Comparison of ENCODE assay signal across 15 mouse cellular contexts in genomic region chr4:140724739-140725138, GRCm38 (mm10). TPM values are rescaled to one million over a fixed set of nuclear protein-coding genes. Genes with fewer than 3 reads are reported as not detected.
DNase-seq lines count a peak whose midpoint lies in the region; ATAC-seq lines count a peak whose summit lies in the region.
"Had no signal": no experiment of that assay in that cellular context is flagged by ENCODE, and none has a peak within 500 bp of the region (broad histone marks: within the 10 kb centered on the region; RNA-seq: fewer than 3 reads in every experiment).

No protein-coding gene starts in this region.

- peaks cover 17% of the 10 kb centered on the region for H3K4me1 ChIP-seq in heart, embryonic 12.5 days (replicated peaks)
- no peaks in the 10 kb centered on the region for H3K4me1 ChIP-seq in limb, embryonic 13.5 days
- H3K4me1 ChIP-seq in neural tube, embryonic 15.5 days: peaks cover 14% of the 10 kb centered on the region; the same call in 1 of the 2 replicates
- H3K4me1 ChIP-seq: intestine, embryonic 15.5 days had no signal

- H3K4me3 ChIP-seq in heart, embryonic 12.5 days: no peak overlapping the region
- no peak overlapping the region for H3K4me3 ChIP-seq in limb, embryonic 13.5 days
- no peak overlapping the region for H3K4me3 ChIP-seq in neural tube, embryonic 15.5 days (replicated peaks)
- H3K4me3 ChIP-seq: intestine, embryonic 15.5 days; liver, embryonic 15.5 days had no signal

- no peak for ATAC-seq in heart, embryonic 12.5 days (ENCODE audit: insufficient number of reproducible peaks, low FRiP score)
- ATAC-seq in limb, embryonic 13.5 days (ENCODE audit: low FRiP score, low read depth): no peak
- 0 out of 2 replicates have a peak, but pooled peaks have one; percentile 43 for ATAC-seq in neural tube, embryonic 15.5 days (ENCODE audit: low FRiP score)
- ATAC-seq in megakaryocyte-erythroid progenitor cell, adult 5-6 weeks (replicated peaks; ENCODE audit: low FRiP score, low TSS enrichment, poor library complexity, severe bottlenecking): no peak
- ATAC-seq: intestine, embryonic 15.5 days had no signal

- H3K9ac ChIP-seq in heart, embryonic 12.5 days: peak overlapping the region; percentile 38; the same call in 1 of the 2 replicates
- H3K9ac ChIP-seq in limb, embryonic 13.5 days: no peak overlapping the region
- H3K9ac ChIP-seq in neural tube, embryonic 15.5 days (replicated peaks): no peak overlapping the region
- H3K9ac ChIP-seq: intestine, embryonic 15.5 days; liver, embryonic 15.5 days had no signal

- no peaks in the 10 kb centered on the region; the same call in 1 of the 2 replicates for H3K27me3 ChIP-seq in heart, embryonic 12.5 days (replicated peaks)
- H3K27me3 ChIP-seq in limb, embryonic 13.5 days: no peaks in the 10 kb centered on the region
- no peaks in the 10 kb centered on the region for H3K27me3 ChIP-seq in neural tube, embryonic 15.5 days (replicated peaks)
- H3K27me3 ChIP-seq: intestine, embryonic 15.5 days; liver, embryonic 15.5 days had no signal

- intact Hi-C loops in heart, postnatal 36 days (cut with DNase I): loop anchor here (1.0 to 2.0 kb wide), 2 partner anchors 178 to 234 kb away; no protein-coding TSS in a partner anchor

- DNase-seq in heart, postnatal 36 days: no peak
- peak; percentile 47 to 60 for DNase-seq in right cerebral cortex, adult 2 months (ENCODE audit: low spot score in 2 of 2)
- no peak for DNase-seq in right cerebral cortex, postnatal 10 days (ENCODE audit: low spot score in 2 of 2)
- DNase-seq in c-Kit-positive CD71-positive TER-119-positive erythroid progenitor cells, embryonic 14.5 days (ENCODE audit: low spot score): no peak
- DNase-seq: cerebellum, adult 2 months; thymus, postnatal 4 days had no signal

- H3K9me3 ChIP-seq in heart, embryonic 12.5 days (replicated peaks): no peaks in the 10 kb centered on the region
- no peaks in the 10 kb centered on the region for H3K9me3 ChIP-seq in limb, embryonic 13.5 days
- H3K9me3 ChIP-seq in neural tube, embryonic 15.5 days (replicated peaks): no peaks in the 10 kb centered on the region
- H3K9me3 ChIP-seq: intestine, embryonic 15.5 days; liver, embryonic 15.5 days had no signal

- peaks cover 35% of the 10 kb centered on the region for H3K36me3 ChIP-seq in heart, embryonic 12.5 days
- peaks cover 62% of the 10 kb centered on the region for H3K36me3 ChIP-seq in limb, embryonic 13.5 days
- H3K36me3 ChIP-seq in neural tube, embryonic 15.5 days: peaks cover 31% of the 10 kb centered on the region

- H3K27ac ChIP-seq in heart, embryonic 12.5 days (ENCODE audit: poor library complexity, severe bottlenecking): 0 out of 2 replicates have a peak overlapping the region, but pooled peaks have one; percentile 8
- H3K27ac ChIP-seq in limb, embryonic 13.5 days: peak overlapping the region; percentile 7; the same call in 1 of the 2 replicates
- peak overlapping the region; percentile 51 for H3K27ac ChIP-seq in neural tube, embryonic 15.5 days (replicated peaks)
- H3K27ac ChIP-seq: intestine, embryonic 15.5 days; liver, embryonic 15.5 days had no signal

- H3K4me2 ChIP-seq in heart, embryonic 12.5 days: no peak overlapping the region
- H3K4me2 ChIP-seq in limb, embryonic 13.5 days (replicated peaks): no peak overlapping the region
- no peak overlapping the region for H3K4me2 ChIP-seq in neural tube, embryonic 15.5 days
- H3K4me2 ChIP-seq: intestine, embryonic 15.5 days; liver, embryonic 15.5 days had no signal

- 58% methylated on average over 6 of the region's 6 CpGs for WGBS in heart, embryonic 12.5 days
- WGBS in limb, embryonic 13.5 days: 62% methylated on average over 6 of the region's 6 CpGs
- 49% methylated on average over 6 of the region's 6 CpGs for WGBS in neural tube, embryonic 15.5 days

RNA-seq across cellular contexts. Expression of gene Padi6, which starts 17.7 kb away (rescaled TPM):
- not detected in 2 replicates for polyA plus RNA-seq in heart, embryonic 12.5 days (2016; fragmentation: Nextera tagmentation; extraction: Ambion mirVana)
- not detected for total RNA-seq in heart, postnatal 36 days (2021)
- 0.10 TPM in 1 of 2 replicates, not detected in the other for polyA plus RNA-seq in limb, embryonic 13.5 days (2015; fragmentation: Nextera tagmentation; extraction: Ambion mirVana)
- polyA plus RNA-seq in neural tube, embryonic 15.5 days (2015; fragmentation: Nextera tagmentation; extraction: Ambion mirVana): 0.65 TPM in 1 of 2 replicates, not detected in the other
- not detected in 2 replicates for total RNA-seq in megakaryocyte-erythroid progenitor cell, adult 5-6 weeks (2014; fragmentation: Nextera tagmentation)
- not detected in 2 replicates for total RNA-seq in megakaryocyte-erythroid progenitor cell, adult 5-6 weeks (2017)
- total RNA-seq: adrenal gland, adult 18-20 months had no signal
- polyA plus RNA-seq: cerebellum, adult 2 months; embryonic facial prominence, embryonic 11.5 days; large intestine, adult 2 months; liver, embryonic 15.5 days had no signal

RNA-seq across cellular contexts. Expression of gene Rcc2, which starts 24.4 kb away (rescaled TPM):
- 38.5 and 40.6 TPM in 2 replicates for polyA plus RNA-seq in heart, embryonic 12.5 days (2016; fragmentation: Nextera tagmentation; extraction: Ambion mirVana)
- total RNA-seq in heart, postnatal 36 days (2021): 10 to 100 TPM; 14.0 to 14.8 TPM
- polyA plus RNA-seq in limb, embryonic 13.5 days (2015; fragmentation: Nextera tagmentation; extraction: Ambion mirVana): 32.8 and 41.5 TPM in 2 replicates
- 16.7 and 16.8 TPM in 2 replicates for polyA plus RNA-seq in neural tube, embryonic 15.5 days (2015; fragmentation: Nextera tagmentation; extraction: Ambion mirVana)
- 211 and 220 TPM in 2 replicates for total RNA-seq in megakaryocyte-erythroid progenitor cell, adult 5-6 weeks (2014; fragmentation: Nextera tagmentation)
- total RNA-seq in megakaryocyte-erythroid progenitor cell, adult 5-6 weeks (2017): 134 and 194 TPM in 2 replicates

RNA-seq across cellular contexts. Expression of gene Padi4, which starts 49.3 kb away (rescaled TPM):
- 2.1 and 2.5 TPM in 2 replicates for polyA plus RNA-seq in heart, embryonic 12.5 days (2016; fragmentation: Nextera tagmentation; extraction: Ambion mirVana)
- total RNA-seq in heart, postnatal 36 days (2021): under 1 TPM; 0.60 to 0.86 TPM
- polyA plus RNA-seq in limb, embryonic 13.5 days (2015; fragmentation: Nextera tagmentation; extraction: Ambion mirVana): 0.06 TPM in 1 of 2 replicates, not detected in the other
- polyA plus RNA-seq in neural tube, embryonic 15.5 days (2015; fragmentation: Nextera tagmentation; extraction: Ambion mirVana): 0.20 and 1.6 TPM in 2 replicates
- total RNA-seq in megakaryocyte-erythroid progenitor cell, adult 5-6 weeks (2014; fragmentation: Nextera tagmentation): 2.3 TPM in 1 of 2 replicates, not detected in the other
- total RNA-seq in megakaryocyte-erythroid progenitor cell, adult 5-6 weeks (2017): 0.47 and 9.3 TPM in 2 replicates

RNA-seq across cellular contexts. Expression of gene Arhgef10l, which starts 58.9 kb away (rescaled TPM):
- 20.1 and 21.0 TPM in 2 replicates for polyA plus RNA-seq in heart, embryonic 12.5 days (2016; fragmentation: Nextera tagmentation; extraction: Ambion mirVana)
- 10 to 100 TPM; 62.5 to 65.0 TPM for total RNA-seq in heart, postnatal 36 days (2021)
- 14.9 TPM in 2 replicates for polyA plus RNA-seq in limb, embryonic 13.5 days (2015; fragmentation: Nextera tagmentation; extraction: Ambion mirVana)
- 23.6 and 26.4 TPM in 2 replicates for polyA plus RNA-seq in neural tube, embryonic 15.5 days (2015; fragmentation: Nextera tagmentation; extraction: Ambion mirVana)
- total RNA-seq in megakaryocyte-erythroid progenitor cell, adult 5-6 weeks (2014; fragmentation: Nextera tagmentation): 0.07 TPM in 1 of 2 replicates, not detected in the other
- not detected in 2 replicates for total RNA-seq in megakaryocyte-erythroid progenitor cell, adult 5-6 weeks (2017)

Comparison
In these comparisons a context has a peak if more than half of its experiments do, and no peak if none do; other contexts are left out.
1. DNase-seq: peak in right cerebral cortex, adult 2 months (2 of 2); none in heart, postnatal 36 days (0 of 2), right cerebral cortex, postnatal 10 days (0 of 2) and c-Kit-positive CD71-positive TER-119-positive erythroid progenitor cells, embryonic 14.5 days (single experiment).
2. Peak in every context shown above with its lines, with median percentiles within 50 percentile points of each other: H3K27ac ChIP-seq.